Mouse (Mus musculus): ENCODE data around the gene Rnf11. TPM values are rescaled to one million over a fixed set of nuclear protein-coding genes. Genes with fewer than 3 reads are reported as not detected.

Gene Rnf11
- total and polyA plus RNA-seq, 3 experiments = 8.6 to 8.7 TPM; not detected in 1

DNA sequence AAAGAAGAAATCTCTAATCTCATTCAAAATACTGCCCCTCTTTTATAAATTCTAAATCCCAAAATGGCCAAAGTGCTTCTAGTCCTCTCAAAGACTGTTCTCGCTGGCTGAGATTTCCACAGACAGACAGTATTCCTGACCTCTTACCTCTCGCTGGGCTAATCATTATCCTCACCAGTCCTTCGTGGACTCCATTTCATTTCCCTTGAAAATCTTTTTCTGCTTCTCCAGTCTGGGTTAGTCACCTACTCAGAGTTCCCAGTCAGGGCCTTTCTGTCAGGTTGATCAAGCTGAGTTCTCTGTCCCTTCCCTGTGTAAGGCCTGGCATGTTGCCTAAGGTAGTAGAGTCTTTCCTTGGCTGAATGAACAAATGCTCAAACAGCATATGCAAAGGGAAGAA lies 7.1 kb downstream of the Rnf11 start:
- H3K9me3 ChIP-seq (replicated peaks; ENCODE audit: insufficient read depth, low read length) = no peaks in the 10 kb centered on the region
- peaks cover 9 to 12% of the 10 kb centered on the region in 2 experiments for H3K4me1 ChIP-seq (ENCODE audit: control insufficient read depth in 1 of 2, insufficient read depth in 2 of 2, low read length in 2 of 2)
- no peak overlapping the region for H3K9ac ChIP-seq (ENCODE audit: control insufficient read depth, low read depth, low read length, poor library complexity, severe bottlenecking)
- no peak overlapping the region for H3K27ac ChIP-seq (ENCODE audit: control insufficient read depth, low read depth, low read length)
- H3K79me2 ChIP-seq (ENCODE audit: control insufficient read depth, insufficient read depth, low read length, poor library complexity) = peaks cover 25% of the 10 kb centered on the region
- H3K36me3 ChIP-seq (ENCODE audit: control insufficient read depth in 1 of 2, insufficient read depth in 2 of 2, low read length in 2 of 2) = peaks cover 0 to 15% of the 10 kb centered on the region in 2 experiments; a peak in 2 of 4 replicates
- H3K27me3 ChIP-seq (ENCODE audit: control insufficient read depth in 1 of 2, insufficient read depth in 2 of 2, low read length in 2 of 2) = peaks cover 0 to 3% of the 10 kb centered on the region in 2 experiments; a peak in 3 of 4 replicates
- H3K4me3 ChIP-seq (ENCODE audit: control insufficient read depth in 1 of 2, insufficient read depth in 1 of 2, low read depth in 2 of 2, low read length in 2 of 2) = no peak overlapping the region
- peak; percentile 18 for DNase-seq (ENCODE audit: low read depth, low spot score)
- TF ChIP-seq MEF2A (IDR thresholded peaks at IDR 0.05; ENCODE audit: extremely low read depth, insufficient replicate concordance, low read depth, low read length, poor library complexity, severe bottlenecking) (no peak), GATA1 (IDR thresholded peaks at IDR 0.05; ENCODE audit: low read depth, low read length) (no peak), POLR2A (IDR thresholded peaks at IDR 0.05; ENCODE audit: control insufficient read depth in 1 of 2, insufficient read depth in 1 of 2, low read depth in 1 of 2, low read length in 2 of 2, poor library complexity in 1 of 2) (no peak), MAX (IDR thresholded peaks at IDR 0.05; ENCODE audit: low read length) (no peak), TAL1 (IDR thresholded peaks at IDR 0.05; ENCODE audit: low read length) (no peak), BHLHE40 (IDR thresholded peaks at IDR 0.05; ENCODE audit: borderline replicate concordance, low read depth, low read length) (no peak)

GRCm38 (mm10) chr4:109476554-109477014 lies 7.9 kb downstream of the Rnf11 start:
- Histone ChIP-seq H3K79me2 (ENCODE audit: control insufficient read depth, insufficient read depth, low read length, poor library complexity) (peaks cover 29% of the 10 kb centered on the region), H3K9me3 (replicated peaks; ENCODE audit: insufficient read depth, low read length) (no peaks in the 10 kb centered on the region), H3K36me3 (ENCODE audit: control insufficient read depth in 1 of 2, insufficient read depth in 2 of 2, low read length in 2 of 2) (peaks cover 0 to 24% of the 10 kb centered on the region in 2 experiments; a peak in 2 of 4 replicates), H3K4me3 (ENCODE audit: control insufficient read depth in 1 of 2, insufficient read depth in 1 of 2, low read depth in 2 of 2, low read length in 2 of 2) (peak overlapping the region; percentile 100), H3K27ac (ENCODE audit: control insufficient read depth, low read depth, low read length) (peak overlapping the region; percentile 79; the same call in 1 of the 2 replicates), H3K4me1 (ENCODE audit: control insufficient read depth in 1 of 2, insufficient read depth in 2 of 2, low read length in 2 of 2) (peaks cover 11 to 15% of the 10 kb centered on the region in 2 experiments), H3K27me3 (ENCODE audit: control insufficient read depth in 1 of 2, insufficient read depth in 2 of 2, low read length in 2 of 2) (peaks cover 0 to 3% of the 10 kb centered on the region in 2 experiments; a peak in 3 of 4 replicates), H3K9ac (ENCODE audit: control insufficient read depth, low read depth, low read length, poor library complexity, severe bottlenecking) (peak overlapping the region; percentile 100)
- peak; percentile 85 for DNase-seq (ENCODE audit: low read depth, low spot score)
- peak; percentile 62 for TF ChIP-seq MAX (IDR thresholded peaks at IDR 0.05; ENCODE audit: low read length)
- peak; percentile 82 to 85 for TF ChIP-seq POLR2A (IDR thresholded peaks at IDR 0.05; ENCODE audit: control insufficient read depth in 1 of 2, insufficient read depth in 1 of 2, low read depth in 1 of 2, low read length in 2 of 2, poor library complexity in 1 of 2)
- TF ChIP-seq USF1 (IDR thresholded peaks at IDR 0.05; ENCODE audit: low read depth, low read length) = 0 out of 2 replicates have a peak, but pooled peaks have one; percentile 17
- peak; percentile 81 for TF ChIP-seq POLR2AphosphoS2 (IDR thresholded peaks at IDR 0.05; ENCODE audit: low read length)
- no peak for TF ChIP-seq GATA1 (IDR thresholded peaks at IDR 0.05; ENCODE audit: low read depth, low read length)
- TF ChIP-seq ZC3H11A (IDR thresholded peaks at IDR 0.05; ENCODE audit: low read depth, low read length) = no peak
- TF ChIP-seq MAZ (IDR thresholded peaks at IDR 0.05; ENCODE audit: low read depth, low read length) = peak; percentile 46; the same call in 1 of the 2 replicates
- TF ChIP-seq BHLHE40 (IDR thresholded peaks at IDR 0.05; ENCODE audit: borderline replicate concordance, low read depth, low read length) = no peak
- no peak for TF ChIP-seq E2F4 (IDR thresholded peaks at IDR 0.05; ENCODE audit: borderline replicate concordance, low read depth, low read length)
- TF ChIP-seq GABPA (IDR thresholded peaks at IDR 0.05; ENCODE audit: low read depth, low read length) = no peak
- TF ChIP-seq ETS1 (IDR thresholded peaks at IDR 0.05; ENCODE audit: low read depth, low read length) = peak; percentile 56; the same call in 1 of the 2 replicates
- TF ChIP-seq SMC3 (IDR thresholded peaks at IDR 0.05; ENCODE audit: low read depth, low read length) = 0 out of 2 replicates have a peak, but pooled peaks have one; percentile 2
- TF ChIP-seq NRF1 (IDR thresholded peaks at IDR 0.05; ENCODE audit: insufficient read depth, low read depth, low read length, poor library complexity, severe bottlenecking) = peak; percentile 36; the same call in 1 of the 2 replicates
- TF ChIP-seq HCFC1 (IDR thresholded peaks at IDR 0.05; ENCODE audit: low read depth, low read length) = peak; percentile 64
- TF ChIP-seq ZMIZ1 (IDR thresholded peaks at IDR 0.05; ENCODE audit: low read depth, low read length) = 0 out of 2 replicates have a peak, but pooled peaks have one; percentile 43
- peak; percentile 43; the same call in 1 of the 2 replicates for TF ChIP-seq TCF12 (IDR thresholded peaks at IDR 0.05; ENCODE audit: low read depth, low read length)
- TF ChIP-seq NELFE (IDR thresholded peaks at IDR 0.05; ENCODE audit: low read depth, low read length) = peak; percentile 88
- peak; percentile 24; the same call in 1 of the 2 replicates for TF ChIP-seq SIN3A (IDR thresholded peaks at IDR 0.05; ENCODE audit: low read length)
